Mouse (Mus musculus) bone marrow, adult 2 months (tissue): Measurements from ENCODE around the gene Klrc1.

Source experiments
- CTCF ChIP-seq: fragments of 200-500 bp; IDR thresholded peaks from 2 replicates; pipeline ENCODE4 v1.5.1; 2011; ENCODE audit warnings: low read length, control low read depth; ENCODE audit not compliant: control insufficient read depth, insufficient read depth
- POLR2A ChIP-seq: fragments of 200-500 bp; IDR thresholded peaks from 2 replicates; pipeline ENCODE4 v1.6.1; 2011; ENCODE audit warnings: low read depth, mild to moderate bottlenecking, control low read depth, low read length, borderline replicate concordance; ENCODE audit not compliant: control insufficient read depth

DNA sequence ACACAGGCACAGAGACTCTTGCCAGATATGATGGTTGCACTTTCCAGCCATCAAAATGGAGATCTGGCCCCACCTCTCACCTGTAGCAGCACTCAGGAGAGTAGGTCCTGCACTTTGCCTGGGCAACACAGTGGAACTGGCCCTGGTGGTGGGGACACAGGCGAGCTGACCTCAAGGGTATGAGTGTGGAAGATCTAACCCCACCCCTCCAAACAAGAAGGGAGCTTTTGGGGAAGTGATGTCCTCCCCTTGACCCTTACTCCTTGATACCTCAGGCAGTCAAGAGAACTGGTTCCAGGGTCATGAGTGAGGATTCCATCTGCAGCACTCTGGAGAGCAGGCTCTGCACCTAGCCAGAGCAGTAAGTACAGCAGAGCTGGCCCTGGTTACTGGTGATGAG, 42.6 kb upstream of the Klrc1 start:
- TF ChIP-seq CTCF, result no peak
- no peak for TF ChIP-seq POLR2A
